Mouse (Mus musculus): Measurements from ENCODE around the gene Dicer1. TPM values are rescaled to one million over a fixed set of nuclear protein-coding genes. Genes with fewer than 3 reads are reported as not detected.

Gene Dicer1
- total RNA-seq (2023): 85.6 TPM

GRCm38 (mm10) chr12:104751814-104752765 lies at the start of gene Dicer1:
Dicer1 (minus strand) TSS chr12:104751952.

Other genes starting within 250 kb of the Dicer1 start
- not detected for gene Clmn, start 113.1 kb upstream of the Dicer1 start, total RNA-seq (2023)

Data from CD8-positive naive resting alpha-beta T cell, adult 57 days (primary cell).